8 mouse cellular contexts compared by ENCODE assay signal in the genomic region with DNA sequence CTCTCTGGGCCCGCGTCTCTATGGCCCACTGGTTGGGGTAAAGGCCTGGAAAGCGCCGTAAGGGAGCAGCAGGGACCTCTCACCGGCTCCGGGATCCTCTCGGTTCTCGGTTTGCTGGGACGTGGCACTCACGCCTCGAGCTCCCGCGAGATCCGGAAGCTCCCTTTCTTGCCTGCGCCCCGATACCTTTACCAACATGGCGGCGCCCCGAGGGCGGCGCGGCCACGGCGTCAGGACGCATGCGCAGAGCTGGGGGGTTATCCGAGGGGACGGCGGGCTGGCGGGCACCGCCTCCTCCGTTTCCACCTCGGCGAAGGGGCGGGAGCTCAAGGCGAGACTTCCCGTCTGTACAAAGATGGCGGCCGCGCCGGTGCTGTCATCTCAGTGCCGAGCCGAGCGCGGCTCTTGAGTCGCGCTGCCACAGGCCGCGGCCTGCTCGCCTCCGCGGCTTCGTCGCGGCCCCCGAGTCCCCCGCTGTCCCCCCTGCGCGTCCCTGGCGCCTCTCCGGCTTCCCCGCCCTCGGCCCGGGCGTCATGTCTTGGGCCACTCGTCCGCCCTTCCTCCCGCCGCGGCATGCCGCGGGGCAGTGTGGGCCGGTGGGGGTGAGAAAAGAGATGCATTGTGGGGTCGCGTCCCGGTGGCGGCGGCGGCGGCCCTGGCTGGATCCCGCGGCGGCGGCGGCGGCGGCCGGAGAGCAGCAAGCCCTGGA. TPM values are rescaled to one million over a fixed set of nuclear protein-coding genes. Genes with fewer than 3 reads are reported as not detected.
DNase-seq lines count a peak whose midpoint lies in the region; ATAC-seq lines count a peak whose summit lies in the region.

A gene (minus strand): TSS at position 218 of the 709 bp plus-strand sequence.
A gene (plus strand): TSS at position 348 of the 709 bp plus-strand sequence.

- no peaks in the 10 kb centered on the region for H3K27me3 ChIP-seq in hindbrain, embryonic 11.5 days (ENCODE audit: control insufficient read depth, insufficient read depth, low read length)

- peak within 1 kb of the TSS; percentile 92 for H3K4me3 ChIP-seq in hindbrain, embryonic 11.5 days (ENCODE audit: low read depth, low read length)

- H3K4me1 ChIP-seq in hindbrain, embryonic 11.5 days (replicated peaks; ENCODE audit: control insufficient read depth, insufficient read depth, low read length): peaks cover 22% of the 10 kb centered on the region

- H3K9me3 ChIP-seq in hindbrain, embryonic 11.5 days (ENCODE audit: control insufficient read depth, low read length): no peaks in the 10 kb centered on the region

- H3K36me3 ChIP-seq in hindbrain, embryonic 11.5 days (ENCODE audit: control insufficient read depth, insufficient read depth, low read length): peaks cover 5% of the 10 kb centered on the region; the same call in 1 of the 2 replicates

- under 1% methylated on average over 63 of the region's 88 CpGs for WGBS in hindbrain, embryonic 11.5 days

- ATAC-seq in hindbrain, embryonic 11.5 days (ENCODE audit: low FRiP score): peak; percentile 74

- H3K27ac ChIP-seq in hindbrain, embryonic 11.5 days (ENCODE audit: low read depth, low read length): peak within 1 kb of the TSS; percentile 97

- DNase-seq in Muller cell, postnatal 12 days (ENCODE audit: inconsistent ontology term): peak; percentile 99
- peak; percentile 98 for DNase-seq in cerebellum, adult 9-11 months
- DNase-seq in frontal cortex, adult 2 months (ENCODE audit: extremely low spot score in 1 of 2, low spot score in 1 of 2): peak; percentile 94 to 98
- peak; percentile 99 for DNase-seq in hindbrain, embryonic 11.5 days (ENCODE audit: low spot score)
- DNase-seq in layer of hippocampus, postnatal 10 days (ENCODE audit: low spot score in 2 of 2): peak; percentile 100
- peak; percentile 99 for DNase-seq in lung, postnatal 10 days
- DNase-seq in ovary, postnatal 36 days (ENCODE audit: low spot score): peak; percentile 100
- peak; percentile 100 for DNase-seq in thymus, postnatal 25 days

- peak within 1 kb of the TSS; percentile 98 for H3K4me2 ChIP-seq in hindbrain, embryonic 11.5 days (replicated peaks; ENCODE audit: low read depth, low read length)

- H3K9ac ChIP-seq in hindbrain, embryonic 11.5 days (ENCODE audit: low read depth, low read length): peak within 1 kb of the TSS; percentile 96

RNA-seq across cellular contexts. Expression of the first gene that starts in this region (rescaled TPM):
- 101 and 102 TPM in 2 replicates for polyA plus RNA-seq in frontal cortex, adult 2 months (2012; rRNA removed)
- 75.9 and 80.3 TPM in 2 replicates for polyA plus RNA-seq in hindbrain, embryonic 11.5 days (2014; fragmentation: Nextera tagmentation; extraction: Ambion mirVana)
- 100 to 1,000 TPM in 1 of 2 experiments, 10 to 100 TPM in 1; 82.8 to 108 TPM for total RNA-seq in layer of hippocampus, postnatal 10 days (2021)

RNA-seq across cellular contexts. Expression of the second gene that starts in this region (rescaled TPM):
- polyA plus RNA-seq in frontal cortex, adult 2 months (2012; rRNA removed): 69.5 and 79.4 TPM in 2 replicates
- 16.3 and 16.8 TPM in 2 replicates for polyA plus RNA-seq in hindbrain, embryonic 11.5 days (2014; fragmentation: Nextera tagmentation; extraction: Ambion mirVana)
- 10 to 100 TPM; 70.1 to 70.2 TPM for total RNA-seq in layer of hippocampus, postnatal 10 days (2021)

Comparison
In these comparisons a context has a peak if more than half of its experiments do, and no peak if none do; other contexts are left out.
1. Peak in every context shown above with its lines: DNase-seq, ATAC-seq, H3K4me3 ChIP-seq and H3K27ac ChIP-seq.